Mouse (Mus musculus) left cerebral cortex, adult 18-20 months (tissue): ENCODE measurements around the gene Cdkn2aip. TPM values are rescaled to one million over a fixed set of nuclear protein-coding genes. Genes with fewer than 3 reads are reported as not detected.

Experiments used
- DNase-seq, 2 experiments: peaks; one replicate each; pipeline ENCODE4 v3.0.0; 2021 to 2022; ENCODE audit warnings: low spot score in 2 of 2, mixed read lengths in 1 of 2
- long read RNA-seq, 2 experiments: library from polyadenylated mRNA; stranded (forward); transcript quantifications; one replicate each; pipeline ENCODE4 v2.0.0; 2021
- total RNA-seq, 2 experiments: library from RNA; stranded (reverse); gene quantifications; 2 replicates each; pipeline ENCODE4 v1.2.3; 2021

The Cdkn2aip gene
- total RNA-seq, result 10 to 100 TPM; 18.5 to 20.8 TPM
- long read RNA-seq, experiment 1, transcript Cdkn2aip-201 (3 exons, 3,464 nt), result minor isoform, 14 of 38 reads
- long read RNA-seq, experiment 1, transcript Cdkn2aip-202 (3 exons, 3,393 nt), result major isoform, 22 of 38 reads
- long read RNA-seq, experiment 1, partial matches to known transcripts, result 0 of 38 reads
- long read RNA-seq, experiment 1, other reads (novel, unspliced or antisense), result 1 of 38 reads
- long read RNA-seq, experiment 2, transcript Cdkn2aip-202 (3 exons, 3,393 nt), result major isoform, 13 of 24 reads
- long read RNA-seq, experiment 2, transcript Cdkn2aip-201 (3 exons, 3,464 nt), result minor isoform, 11 of 24 reads
- long read RNA-seq, experiment 2, partial matches to known transcripts, result 0 of 24 reads
- long read RNA-seq, experiment 2, other reads (novel, unspliced or antisense), result 0 of 24 reads

DNA sequence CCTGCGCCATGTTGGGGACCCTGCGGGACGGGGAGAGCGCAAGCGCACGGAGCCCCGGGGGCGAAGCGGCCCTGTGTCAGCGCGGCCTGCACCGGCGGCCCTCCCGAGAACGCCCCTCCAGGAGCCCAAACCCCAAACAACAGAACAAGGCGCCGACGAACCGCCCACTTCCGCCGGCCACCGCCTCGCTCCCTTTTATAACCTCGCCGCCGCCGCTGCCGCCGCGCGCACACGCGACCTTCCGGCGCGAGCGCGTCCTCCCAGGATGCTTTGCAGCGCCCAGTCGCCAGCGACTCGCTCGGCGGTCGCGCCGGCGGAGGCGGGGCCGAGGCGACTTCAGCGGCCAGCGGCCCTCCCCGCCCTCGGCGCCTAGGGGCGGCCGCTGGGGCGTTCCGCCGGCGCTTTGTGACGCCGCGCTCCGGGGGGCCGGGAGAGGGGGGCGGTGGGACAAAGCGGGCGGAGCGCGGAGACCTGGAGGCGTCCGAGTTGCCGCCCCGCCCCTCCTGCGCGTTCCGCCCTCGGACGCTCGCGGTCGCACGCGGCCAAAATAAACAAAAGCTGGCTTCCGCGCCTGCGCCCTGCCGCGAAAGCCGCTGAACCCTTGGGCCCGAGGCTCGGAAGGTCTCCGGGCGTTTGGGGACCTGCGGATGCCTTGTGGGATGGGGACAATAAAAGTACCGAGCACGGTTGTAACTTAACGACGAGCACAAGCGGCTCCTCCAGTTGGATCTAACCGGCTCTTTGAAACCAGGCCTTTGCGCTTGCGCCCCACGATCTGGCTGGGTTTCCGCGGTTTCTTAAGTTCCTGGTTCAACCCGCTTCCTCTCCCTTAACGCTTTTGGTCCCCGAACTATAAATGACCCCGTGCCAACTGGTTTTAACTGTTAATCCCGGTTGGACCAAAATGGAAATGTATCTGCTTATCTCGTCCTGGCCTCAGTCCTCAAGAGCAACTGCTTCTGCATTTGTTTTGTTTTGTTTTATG lies at the start of gene Cdkn2aip:
Gene Cdkn2aip (minus strand): TSS at position 172 of the 985 bp plus-strand sequence.
- peak; percentile 89 to 93 for DNase-seq

DNA sequence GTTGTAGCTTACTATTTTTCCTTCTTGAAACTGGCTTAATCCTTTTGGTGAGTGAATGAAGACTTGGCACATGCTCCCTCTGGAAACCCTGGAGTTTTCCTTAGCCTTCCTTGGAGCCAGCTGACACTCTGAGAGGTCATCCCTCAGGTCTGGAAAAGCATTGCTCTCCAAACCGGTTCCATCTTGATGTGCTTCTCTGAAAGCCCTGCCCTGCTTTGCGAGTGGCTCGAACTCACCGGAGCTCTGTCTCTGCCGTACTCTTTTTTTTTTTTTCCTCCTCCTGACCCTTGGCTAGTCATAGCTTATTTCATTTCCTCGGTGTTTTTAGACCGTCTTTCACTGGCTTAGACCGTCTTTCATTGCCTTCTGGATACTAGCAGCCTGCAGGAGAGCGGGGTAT lies 49.5 kb upstream of the Cdkn2aip start:
- no peak for DNase-seq

DNA sequence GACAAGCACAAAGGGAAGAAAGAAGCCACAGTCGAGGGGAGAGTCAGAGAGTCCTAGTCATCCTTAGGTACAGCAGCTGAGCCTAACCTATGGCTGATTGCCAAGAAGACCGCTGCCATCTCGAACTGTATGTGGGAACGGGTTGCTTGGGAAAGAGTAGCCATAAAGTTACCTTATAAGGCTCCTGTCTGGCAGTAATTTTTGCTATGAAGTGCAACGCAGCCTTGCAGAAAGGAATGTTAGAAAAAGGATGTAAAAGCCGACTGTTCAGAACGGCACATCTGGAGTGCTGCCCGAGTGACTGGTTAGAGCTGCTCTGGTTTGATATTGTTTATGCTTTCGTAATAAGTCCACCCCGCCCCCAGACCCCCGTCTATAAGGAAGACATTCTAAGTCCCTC lies 47.0 kb upstream of the Cdkn2aip start:
- no peak for DNase-seq

DNA sequence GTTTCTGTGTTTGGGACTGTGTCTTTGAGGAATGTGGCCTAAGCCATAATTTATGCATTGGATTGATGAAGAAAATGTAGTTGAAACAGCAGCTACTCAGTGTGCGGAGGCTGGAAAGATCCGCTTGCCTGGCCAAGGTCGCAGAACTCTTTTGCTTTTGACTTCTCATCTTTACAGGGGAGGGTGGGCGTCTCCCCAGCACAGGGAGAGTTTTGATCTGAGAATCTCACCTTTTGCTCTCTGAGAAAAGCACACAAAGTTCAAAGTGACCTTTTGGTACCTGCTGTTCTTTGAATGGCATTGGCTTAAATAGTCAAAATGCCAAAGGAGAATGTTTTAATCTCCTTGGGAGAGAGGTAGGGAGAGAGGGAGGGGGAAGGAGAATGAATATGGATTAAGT lies 46.5 kb upstream of the Cdkn2aip start:
- no peak for DNase-seq

DNA sequence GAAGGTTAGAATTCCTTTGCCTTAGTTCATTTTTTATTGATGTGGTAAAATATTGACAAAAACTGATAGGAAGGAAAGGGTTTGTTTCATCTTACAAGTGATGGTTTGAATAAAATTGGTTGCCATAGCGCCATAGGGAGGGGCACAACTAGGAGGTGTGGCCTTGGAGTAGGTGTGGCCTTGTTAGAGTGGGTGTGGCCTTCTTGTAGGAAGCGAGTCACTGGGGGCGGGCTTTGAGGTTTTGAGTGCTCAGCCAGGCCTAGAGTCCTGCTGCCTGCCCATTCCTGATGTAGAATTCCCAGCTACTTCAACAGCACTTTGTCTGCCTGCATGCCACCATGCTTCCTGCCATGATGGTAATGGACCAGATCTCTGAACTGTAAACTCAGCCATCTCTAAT lies 39.4 kb upstream of the Cdkn2aip start:
- DNase-seq, result no peak

DNA sequence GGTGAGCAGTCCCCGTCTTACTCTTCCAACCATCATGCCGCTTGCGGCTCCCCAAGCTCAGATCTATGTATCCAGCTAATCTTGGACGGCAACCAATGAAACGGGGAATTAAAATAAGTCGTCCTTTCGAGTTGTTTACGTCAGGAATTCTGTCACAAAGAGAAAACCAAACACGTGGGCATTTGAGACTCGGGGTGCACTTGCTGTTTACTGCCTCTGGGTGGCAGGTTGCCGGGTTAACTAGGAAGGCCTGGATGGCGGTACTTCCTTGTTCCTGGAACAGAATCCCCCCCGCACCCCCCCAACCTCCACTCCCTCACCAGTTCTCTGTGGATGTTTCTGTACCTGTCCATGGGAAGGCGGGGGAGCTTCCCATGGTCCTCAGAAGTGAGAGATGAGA lies 36.4 kb upstream of the Cdkn2aip start:
- no peak for DNase-seq

DNA sequence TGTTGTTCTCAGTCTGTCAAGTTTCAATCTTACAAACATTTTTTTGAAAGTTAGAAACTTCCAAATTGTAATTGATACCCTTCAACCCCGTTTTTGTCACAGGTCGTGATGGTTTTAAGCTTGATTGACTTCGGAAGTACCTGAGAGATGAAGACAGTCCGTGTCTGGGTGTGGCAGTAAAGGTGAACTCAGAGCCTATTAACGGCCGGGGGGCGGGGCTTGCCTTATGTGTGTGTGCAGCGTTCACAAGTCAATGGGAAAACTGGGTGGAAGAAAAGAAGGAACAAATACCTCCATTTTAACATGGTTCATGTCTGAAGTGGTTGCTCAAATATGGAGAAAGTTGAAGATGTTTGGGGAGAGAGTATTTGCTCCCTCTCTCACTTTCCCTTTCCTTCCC lies 35.8 kb upstream of the Cdkn2aip start:
- no peak for DNase-seq

DNA sequence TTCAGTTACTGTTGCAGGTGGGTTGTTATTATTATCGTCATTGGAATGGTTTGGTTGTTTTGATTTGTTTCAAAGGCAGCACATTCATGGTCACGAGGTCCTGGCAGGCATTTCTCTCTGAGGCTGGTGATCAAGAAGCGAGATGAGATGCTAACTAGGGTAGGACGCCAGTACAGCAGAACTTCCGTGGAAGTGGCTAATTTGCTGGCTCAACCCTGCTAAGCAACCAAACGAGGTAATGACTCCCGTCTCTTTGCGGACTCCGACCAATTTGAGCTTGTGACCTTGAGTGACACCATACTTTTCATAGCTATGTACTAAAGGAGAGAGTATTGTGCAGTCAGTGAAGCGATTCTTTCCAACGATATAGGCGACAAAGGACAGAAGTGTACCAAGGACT lies 32.6 kb upstream of the Cdkn2aip start:
- no peak for DNase-seq

DNA sequence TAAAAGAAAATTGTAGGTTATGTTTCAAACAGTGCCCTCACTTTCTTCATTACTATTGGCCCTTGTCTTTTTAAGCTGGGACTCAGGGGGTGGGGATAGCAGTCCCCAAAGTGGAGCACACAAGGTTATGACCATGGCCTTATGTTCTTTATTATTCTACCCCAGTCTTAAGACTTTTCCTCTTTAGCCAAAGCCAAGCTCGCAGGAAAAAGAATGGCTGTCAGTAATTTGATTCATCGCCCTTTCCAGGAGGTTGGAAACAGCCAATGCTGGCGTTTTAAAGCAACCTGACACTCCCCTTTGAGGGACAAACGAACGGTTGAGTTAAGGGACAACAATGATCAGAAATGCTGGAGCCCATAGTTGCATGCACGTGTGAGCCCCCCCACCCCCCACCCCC lies 32.1 kb upstream of the Cdkn2aip start:
- DNase-seq, result no peak

DNA sequence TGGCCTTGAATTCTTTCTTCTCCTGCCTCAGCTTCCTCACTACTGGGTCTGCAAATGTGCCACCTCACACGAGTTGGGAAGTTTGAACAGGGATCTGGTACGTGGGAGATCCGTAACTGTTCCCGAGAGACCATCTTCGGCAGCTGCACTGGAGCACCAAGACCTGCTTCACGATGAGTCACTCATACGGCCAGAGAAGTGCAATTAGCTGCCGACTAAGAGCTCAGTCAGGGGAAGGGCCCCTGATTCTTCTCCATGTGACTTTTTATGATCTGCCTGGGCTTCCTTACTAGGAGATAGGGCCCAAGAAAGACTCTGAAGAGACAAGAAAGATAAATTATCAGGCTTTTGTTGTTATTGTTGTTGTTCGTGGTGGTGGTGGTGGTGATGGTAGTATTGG lies 31.1 kb upstream of the Cdkn2aip start:
- DNase-seq, result no peak

DNA sequence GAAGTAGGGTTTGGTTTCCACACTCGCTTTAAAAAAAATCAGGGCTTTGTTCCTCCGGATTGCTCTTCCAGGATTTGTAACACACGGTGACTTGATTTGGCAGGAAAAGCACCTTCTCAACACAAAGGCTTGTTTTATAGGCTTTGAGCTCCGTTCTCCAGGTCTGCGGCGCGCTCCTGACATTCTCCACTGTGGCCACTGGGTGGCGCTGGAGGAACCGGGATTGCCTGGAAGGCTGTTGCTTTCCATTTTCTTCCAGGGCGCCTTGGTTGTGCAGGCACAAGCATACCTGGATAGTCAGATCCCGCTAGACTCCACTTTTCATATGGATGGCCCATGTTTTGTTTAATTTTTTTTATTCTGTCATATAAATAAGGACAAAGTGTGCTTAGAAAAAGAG lies 29.7 kb upstream of the Cdkn2aip start:
- DNase-seq, result peak; percentile 96 to 98

DNA sequence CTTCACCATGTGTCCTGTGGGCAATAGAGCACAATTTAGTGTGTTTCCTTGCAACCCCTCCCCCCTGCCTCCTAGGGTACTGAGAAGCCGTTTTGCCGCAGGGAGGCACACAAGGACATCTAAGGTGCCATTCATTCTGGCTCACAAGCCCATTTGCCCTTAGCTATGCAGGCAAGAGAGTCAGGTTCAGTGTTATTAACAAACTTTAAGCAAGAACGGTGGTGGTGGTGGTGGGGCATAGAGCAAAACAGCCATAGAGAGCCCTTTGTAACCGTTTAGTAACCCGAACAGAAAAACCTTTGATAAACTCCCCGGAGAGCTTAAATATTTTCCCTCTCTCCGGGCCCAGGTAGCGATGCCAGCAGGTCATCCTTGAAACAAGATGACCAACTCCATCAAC lies 29.3 kb upstream of the Cdkn2aip start:
- no peak for DNase-seq

DNA sequence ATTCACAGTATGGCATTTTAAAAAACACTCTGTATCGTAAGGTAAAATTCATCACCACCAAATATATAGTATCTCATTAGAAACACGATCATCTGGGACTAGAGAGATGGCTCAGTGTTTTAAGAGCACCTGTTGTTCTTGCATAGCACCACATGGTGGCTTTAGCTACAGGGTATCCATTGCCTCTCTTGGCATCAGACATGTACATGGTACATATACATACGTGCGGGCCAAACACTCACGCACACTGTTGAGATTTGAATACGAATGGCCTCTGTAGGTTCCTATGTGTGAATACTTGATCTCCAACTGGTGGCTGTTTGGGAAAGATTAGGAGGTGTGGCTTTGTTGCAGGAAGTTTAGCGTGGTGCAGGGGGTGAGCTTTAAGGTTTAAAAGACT lies 28.6 kb upstream of the Cdkn2aip start:
- DNase-seq, result no peak

DNA sequence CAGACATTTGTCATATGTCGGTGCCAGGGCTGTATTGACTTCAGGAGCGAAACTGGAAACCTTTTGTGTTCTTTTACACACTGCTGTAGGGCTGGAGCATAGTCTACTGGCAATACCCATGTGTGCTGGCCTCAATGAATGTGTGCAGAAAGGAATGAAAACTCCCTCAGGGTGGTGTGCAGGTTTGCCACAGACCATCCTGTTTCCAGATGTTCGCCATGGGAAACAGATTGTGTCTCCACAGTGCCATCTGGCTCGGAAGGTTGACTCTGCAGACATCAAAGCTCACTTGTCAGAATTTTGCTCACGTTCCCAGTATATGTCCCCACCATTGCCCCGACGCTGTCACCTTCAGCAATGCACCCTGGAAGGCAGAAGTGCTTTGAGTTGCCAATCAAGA lies 23.4 kb upstream of the Cdkn2aip start:
- DNase-seq, result no peak

DNA sequence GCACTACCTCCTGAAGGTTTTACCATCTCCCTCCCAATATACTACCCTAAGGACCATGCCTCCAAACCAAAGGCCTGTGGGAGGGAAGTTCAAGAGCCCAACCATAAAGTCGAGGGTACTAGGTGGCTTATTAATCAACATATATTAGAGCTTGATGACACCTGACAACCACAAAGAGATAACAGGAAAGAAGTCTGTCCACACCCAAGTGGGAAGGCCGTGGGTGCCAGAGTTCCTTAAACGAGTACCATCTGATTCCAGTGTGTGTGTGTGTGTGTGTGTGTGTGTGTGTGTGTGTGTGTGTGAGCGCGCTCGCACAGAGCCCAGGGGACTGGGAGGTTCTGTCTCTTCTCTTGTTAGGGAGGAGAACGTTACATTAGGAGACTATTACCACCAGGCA lies 15.6 kb upstream of the Cdkn2aip start:
- DNase-seq, result no peak

DNA sequence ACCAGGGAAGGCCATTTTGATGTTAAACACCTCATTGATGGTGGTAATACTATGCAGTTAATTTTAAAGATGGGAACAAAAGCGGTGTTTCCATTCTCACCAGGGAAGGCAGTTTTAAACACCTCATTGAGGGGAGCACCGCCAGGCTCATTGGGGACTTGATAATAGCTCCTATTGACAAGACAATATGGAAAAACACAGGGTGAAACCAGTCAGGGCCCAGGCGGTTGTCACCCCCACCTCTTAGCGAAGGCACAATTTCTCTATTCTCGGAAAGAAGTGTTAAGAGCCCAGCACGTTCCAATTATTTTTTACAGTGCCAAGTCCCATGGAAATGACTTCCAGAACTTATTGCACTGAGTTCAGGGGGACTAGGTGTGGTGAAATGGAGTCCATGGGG lies 13.2 kb upstream of the Cdkn2aip start:
- DNase-seq, result no peak

DNA sequence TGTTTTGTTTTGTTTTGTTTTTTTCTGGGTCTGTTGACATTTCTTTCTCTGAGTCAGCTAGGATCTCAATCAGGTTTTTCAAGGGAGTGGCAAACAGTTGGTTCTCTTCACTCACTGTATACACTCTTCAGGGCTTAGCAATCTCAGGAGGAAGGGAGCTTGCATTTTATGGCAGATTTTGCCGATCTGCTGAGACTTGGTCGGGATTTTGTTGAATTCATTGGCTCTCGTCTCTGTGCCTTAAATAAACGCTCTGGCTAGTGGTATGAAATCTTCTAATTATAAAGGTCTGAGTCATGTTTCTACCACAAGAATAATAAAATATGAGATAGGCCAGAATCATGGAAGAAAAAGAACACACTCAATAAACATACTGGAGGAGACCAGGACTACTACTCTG lies 7.9 kb upstream of the Cdkn2aip start:
- no peak for DNase-seq

DNA sequence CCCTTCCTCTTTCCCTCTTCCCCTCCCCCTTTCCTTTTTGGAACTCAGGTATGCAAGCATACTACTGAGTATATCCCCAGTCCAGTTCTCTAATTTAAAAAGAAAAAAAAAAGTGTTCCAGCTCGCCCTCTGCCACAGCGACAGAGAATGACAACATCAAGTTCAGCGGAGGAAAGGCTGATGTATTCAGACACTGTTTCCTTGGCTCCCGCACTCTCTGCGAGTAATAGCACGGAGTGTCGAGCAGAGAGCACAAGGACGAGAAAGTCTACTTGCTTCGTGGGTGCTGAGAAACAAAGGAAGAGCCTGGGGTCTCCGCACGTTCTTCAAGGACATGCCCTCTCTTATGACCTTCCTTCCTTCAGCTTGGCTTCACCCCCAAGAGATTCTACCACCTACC lies 4.9 kb upstream of the Cdkn2aip start:
- no peak for DNase-seq

DNA sequence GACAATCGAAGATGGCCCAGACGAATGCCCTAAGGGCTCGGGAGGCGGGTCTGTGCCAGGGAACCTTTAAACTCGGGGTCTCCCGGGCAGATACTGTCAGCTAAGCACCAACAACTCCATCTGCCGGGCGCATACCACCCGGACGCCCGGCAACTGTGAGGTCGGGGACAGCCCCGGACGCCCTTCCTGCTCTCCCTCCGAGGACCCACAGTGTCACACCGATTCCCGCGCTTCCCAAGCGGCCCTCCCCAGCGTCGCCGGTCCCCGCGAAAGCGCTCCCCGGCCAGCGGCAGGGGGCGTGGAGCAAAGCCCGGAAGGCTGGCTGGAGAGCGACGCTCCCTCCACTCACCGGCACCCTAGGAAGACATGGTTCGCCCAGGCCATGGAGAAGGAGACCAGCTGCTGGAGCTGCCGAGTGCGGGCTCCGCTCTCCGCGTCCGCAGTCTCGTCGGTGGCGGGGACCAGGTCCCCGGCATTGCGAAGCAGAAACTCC lies 515 bp downstream of the Cdkn2aip start:
- DNase-seq, result peak; percentile 15 to 16

DNA sequence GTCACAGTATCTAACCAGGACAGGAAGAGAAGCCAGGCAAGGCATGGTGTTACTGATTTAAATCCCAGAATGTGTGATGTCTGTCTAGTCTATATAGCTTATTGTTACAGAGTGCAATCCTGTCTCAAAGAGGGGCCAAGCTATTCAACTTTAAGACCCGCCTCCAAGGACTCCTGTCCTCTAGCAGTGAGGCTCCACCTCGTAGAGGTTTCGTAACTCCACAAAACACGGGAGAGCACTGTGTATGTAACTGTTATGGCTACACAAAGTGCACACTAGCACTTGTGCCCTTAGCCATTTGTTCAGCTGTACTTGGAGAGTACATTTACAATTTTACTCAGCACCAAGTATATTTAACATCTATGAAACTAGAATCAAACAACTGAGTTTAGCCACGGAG lies 5.6 kb downstream of the Cdkn2aip start:
- DNase-seq, result no peak

DNA sequence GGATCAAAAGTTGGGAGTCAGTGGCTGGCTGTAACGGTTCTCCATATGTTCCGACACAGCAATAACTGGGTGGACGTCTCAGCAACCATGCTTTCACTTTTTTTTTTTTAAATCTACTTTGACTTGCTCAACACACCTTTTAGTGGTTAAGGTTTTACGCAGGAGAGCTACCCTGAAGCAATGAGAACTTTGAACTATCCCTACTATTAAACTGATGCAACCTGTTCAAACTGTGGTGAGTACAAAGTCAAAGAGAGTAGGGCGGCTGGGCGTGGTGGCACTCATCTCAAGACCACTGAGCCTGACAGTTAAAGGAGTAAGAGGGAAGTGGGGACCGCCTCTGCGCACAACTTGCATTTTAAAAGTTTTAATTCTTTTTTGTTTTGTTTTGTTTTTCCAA lies 7.0 kb downstream of the Cdkn2aip start:
- DNase-seq, result no peak

DNA sequence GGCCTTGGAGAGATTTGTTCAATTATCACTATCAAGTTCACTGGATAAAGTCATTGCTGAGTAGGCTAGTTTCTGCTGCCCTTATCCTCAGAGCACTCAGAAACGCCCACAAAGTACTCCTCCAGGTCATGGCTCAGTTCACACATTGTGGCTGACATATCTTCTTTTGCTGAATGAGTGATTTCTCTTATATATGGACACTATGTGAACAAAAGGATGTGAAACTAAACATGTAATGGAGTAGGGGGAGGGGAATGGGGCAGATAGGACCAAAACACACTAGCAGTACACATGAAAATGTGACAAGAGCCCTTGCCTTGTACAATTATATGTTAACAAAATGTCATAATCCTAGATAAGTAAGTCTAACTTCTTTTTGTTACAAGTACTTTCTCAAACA lies 11.4 kb downstream of the Cdkn2aip start:
- DNase-seq, result no peak
